Mouse (Mus musculus): ENCODE measurements around the gene Trpm3.
"Not testable (repeated sequence)": the region's sequence is repeated elsewhere in the genome, so short reads cannot be mapped to it uniquely, and the experiment has no call there.

Gene Trpm3

GRCm38 (mm10) chr19:22973294-22973693 is 834.4 kb downstream of the Trpm3 start:
- DNase-seq (ENCODE audit: low read depth, low spot score) = no peak

- DNase-seq (ENCODE audit: low read depth, low spot score) = no peak
Observed at GRCm38 (mm10) chr19:22973727-22974126, 834.9 kb downstream of the Trpm3 start.

GRCm38 (mm10) chr19:22975801-22976200 is 837.0 kb downstream of the Trpm3 start:
- DNase-seq (ENCODE audit: low read depth, low spot score) = no peak

GRCm38 (mm10) chr19:22977508-22977907 is 838.7 kb downstream of the Trpm3 start:
- no peak for DNase-seq (ENCODE audit: low read depth, low spot score)

GRCm38 (mm10) chr19:22978763-22979162 is 839.9 kb downstream of the Trpm3 start:
- no peak for DNase-seq (ENCODE audit: low read depth, low spot score)

- no peak for DNase-seq (ENCODE audit: low read depth, low spot score)
Observed at GRCm38 (mm10) chr19:22979191-22979590, 840.3 kb downstream of the Trpm3 start.

- DNase-seq (ENCODE audit: low read depth, low spot score) = no peak
Observed at GRCm38 (mm10) chr19:22987914-22988313, 849.1 kb downstream of the Trpm3 start.

GRCm38 (mm10) chr19:22993946-22994345 is 855.1 kb downstream of the Trpm3 start:
- DNase-seq (ENCODE audit: low read depth, low spot score) = no peak

- DNase-seq (ENCODE audit: low read depth, low spot score) = no peak
Observed at GRCm38 (mm10) chr19:22994531-22994930, 855.7 kb downstream of the Trpm3 start.

- DNase-seq (ENCODE audit: low read depth, low spot score) = no peak
Observed at GRCm38 (mm10) chr19:23000293-23000692, 861.4 kb downstream of the Trpm3 start.

- no peak for DNase-seq (ENCODE audit: low read depth, low spot score)
Observed at GRCm38 (mm10) chr19:23003861-23004260, 865.0 kb downstream of the Trpm3 start.

- no peak for DNase-seq (ENCODE audit: low read depth, low spot score)
Observed at GRCm38 (mm10) chr19:23005851-23006250, 867.0 kb downstream of the Trpm3 start.

- DNase-seq (ENCODE audit: low read depth, low spot score) = peak; percentile 34
Observed at GRCm38 (mm10) chr19:23006517-23007273, 867.8 kb downstream of the Trpm3 start.

- DNase-seq (ENCODE audit: low read depth, low spot score) = no peak
Observed at GRCm38 (mm10) chr19:23013695-23014094, 874.8 kb downstream of the Trpm3 start.

- DNase-seq (ENCODE audit: low read depth, low spot score) = peak; percentile 42
Observed at GRCm38 (mm10) chr19:23015516-23015915, 876.7 kb downstream of the Trpm3 start.

- DNase-seq (ENCODE audit: low read depth, low spot score) = no peak
Observed at GRCm38 (mm10) chr19:23018186-23018727, 879.4 kb downstream of the Trpm3 start.

- no peak for DNase-seq (ENCODE audit: low read depth, low spot score)
Observed at GRCm38 (mm10) chr19:23022902-23023301, 884.1 kb downstream of the Trpm3 start.

- no peak for DNase-seq (ENCODE audit: low read depth, low spot score)
Observed at GRCm38 (mm10) chr19:23023316-23023960, 884.6 kb downstream of the Trpm3 start.

- DNase-seq (ENCODE audit: low read depth, low spot score) = no peak
Observed at GRCm38 (mm10) chr19:23024821-23025220, 886.0 kb downstream of the Trpm3 start.

GRCm38 (mm10) chr19:23026427-23026826 is 887.6 kb downstream of the Trpm3 start:
- DNase-seq (ENCODE audit: low read depth, low spot score) = no peak

- no peak for DNase-seq (ENCODE audit: low read depth, low spot score)
Observed at GRCm38 (mm10) chr19:23028283-23028682, 889.4 kb downstream of the Trpm3 start.

- not testable (repeated sequence) for DNase-seq (ENCODE audit: low read depth, low spot score)
Observed at GRCm38 (mm10) chr19:23033343-23033742, 894.5 kb downstream of the Trpm3 start.

- no peak for DNase-seq (ENCODE audit: low read depth, low spot score)
Observed at GRCm38 (mm10) chr19:23034117-23034516, 895.3 kb downstream of the Trpm3 start.

All from A20 (cell line).